Mouse (Mus musculus) spleen, adult 18-20 months (tissue): Measurements from ENCODE around the gene Zbtb9.
A peak's percentile ranks its signal among the peaks of the same experiment; 100 is the strongest.
"Not testable (repeated sequence)": the region's sequence is repeated elsewhere in the genome, so short reads cannot be mapped to it uniquely, and the experiment has no call there.

Experiments
- DNase-seq, 2 experiments: peaks; one replicate each; pipeline ENCODE4 v3.0.0; 2022; ENCODE audit warnings: mixed read lengths in 2 of 2

Gene Zbtb9

DNA sequence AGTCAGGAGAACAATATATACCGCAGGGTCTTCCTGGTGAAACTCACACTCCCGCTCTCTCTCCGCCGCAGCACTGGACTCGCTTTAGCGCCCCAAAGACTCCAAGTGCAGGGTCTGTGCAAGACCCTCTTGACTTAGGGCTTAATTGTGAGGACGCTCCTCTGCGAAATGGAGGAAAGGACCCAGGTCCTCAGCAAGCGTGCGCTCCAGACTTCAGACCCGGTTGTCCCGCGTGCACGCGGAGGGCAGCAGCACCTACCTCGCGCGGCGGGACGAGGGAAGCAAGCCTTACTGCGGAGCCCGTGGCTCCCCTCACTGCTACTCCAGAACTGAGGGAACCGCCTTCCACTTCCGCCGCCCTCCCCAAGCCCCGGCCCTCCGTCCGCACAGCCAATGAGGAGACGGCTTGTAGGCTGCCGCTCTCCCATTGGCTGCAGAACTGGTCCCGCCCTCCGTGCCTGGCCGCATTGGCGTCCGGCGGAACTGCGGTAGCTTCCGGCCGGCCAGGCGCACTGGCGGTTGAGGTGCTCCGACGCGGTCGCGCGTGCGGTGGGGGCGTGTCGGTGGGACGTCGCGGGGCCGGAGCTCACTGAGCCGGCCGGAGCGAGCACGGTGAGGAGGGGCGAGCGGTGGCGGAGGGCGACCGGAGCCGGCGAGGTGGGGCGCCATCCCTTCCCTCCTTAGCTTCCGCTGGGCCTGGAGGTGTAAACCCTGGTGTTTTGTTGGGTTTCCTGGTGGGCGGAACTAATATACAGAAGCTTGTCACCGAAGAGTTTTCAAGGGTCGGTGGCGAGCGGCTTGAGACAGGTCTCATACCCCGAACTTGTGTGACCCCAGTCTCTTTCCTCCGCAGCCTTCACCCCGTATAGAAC, at the start of gene Zbtb9:
Gene Zbtb9 (plus strand): TSS at position 465 of the 872 bp plus-strand sequence.
- DNase-seq, result peak; percentile 93 to 95

DNA sequence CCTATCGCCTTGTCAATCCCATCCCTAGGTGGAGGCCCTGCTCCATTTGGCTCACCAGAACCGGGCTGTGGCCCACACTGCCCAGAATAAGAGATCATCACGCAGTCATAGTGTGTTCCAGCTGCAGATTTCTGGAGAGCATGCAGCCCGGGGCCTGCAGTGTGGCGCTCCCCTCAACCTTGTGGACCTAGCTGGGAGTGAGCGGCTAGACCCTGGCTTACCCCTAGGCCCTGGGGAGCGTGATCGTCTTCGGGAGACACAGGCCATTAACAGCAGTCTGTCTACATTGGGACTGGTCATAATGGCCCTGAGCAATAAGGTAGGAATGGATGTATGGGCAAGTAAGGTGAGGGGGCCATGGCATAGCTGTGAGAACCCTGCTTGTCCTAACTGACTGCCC, 47.6 kb upstream of the Zbtb9 start:
- DNase-seq, result not testable (repeated sequence)

DNA sequence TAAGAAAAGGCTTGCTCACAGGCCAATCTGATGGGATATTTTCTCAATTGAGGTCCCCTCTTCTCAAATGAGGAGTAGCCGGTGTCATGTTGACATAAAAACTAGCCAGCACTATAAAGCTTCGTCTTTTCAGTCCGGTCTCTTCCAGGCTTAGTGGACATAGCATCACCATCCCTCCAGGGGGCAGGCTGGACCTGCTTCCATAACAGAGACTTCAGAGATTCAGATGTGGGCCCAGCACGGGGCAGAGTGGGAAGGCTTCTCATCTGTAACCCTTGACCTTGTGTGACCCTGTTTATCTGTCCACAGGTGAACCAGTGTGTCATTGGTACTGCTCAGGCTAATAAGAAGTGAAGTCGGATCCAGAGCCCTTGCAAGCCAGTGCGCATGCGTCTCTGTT, 41.2 kb upstream of the Zbtb9 start:
- DNase-seq, result peak in 1 of 2 experiments; percentile 52

DNA sequence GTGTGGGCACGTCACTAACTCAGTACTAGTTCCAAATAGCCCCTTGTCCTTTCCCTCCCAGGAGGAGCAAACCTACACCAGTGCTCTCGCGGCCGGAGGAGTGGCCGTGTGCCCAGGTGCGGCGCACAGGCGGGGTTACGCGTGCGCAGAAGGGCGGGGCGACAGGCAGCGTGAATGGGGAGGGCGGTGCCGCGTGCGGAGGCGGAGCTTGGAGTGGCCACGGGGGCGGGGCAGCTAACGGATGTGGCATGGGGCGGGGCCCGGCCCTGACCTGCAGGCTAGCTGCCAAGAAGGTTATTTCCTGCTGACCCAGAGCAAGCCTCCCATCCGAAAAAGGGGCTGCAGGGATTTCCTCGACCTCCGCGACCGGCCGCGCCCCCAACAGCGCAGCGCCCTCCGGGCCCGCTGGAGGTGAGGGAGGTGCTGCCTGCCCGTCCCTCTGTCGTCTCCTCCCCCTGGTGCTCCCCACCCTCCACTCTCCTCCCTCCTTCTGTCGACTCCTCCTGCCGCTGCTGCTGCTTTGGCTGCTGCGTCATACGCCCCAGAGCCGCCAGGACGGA, 40.0 kb upstream of the Zbtb9 start, which contains the start of gene Phf1:
Gene Phf1 (plus strand): TSS at position 214 of the 560 bp plus-strand sequence.
- peak; percentile 98 to 100 for DNase-seq

DNA sequence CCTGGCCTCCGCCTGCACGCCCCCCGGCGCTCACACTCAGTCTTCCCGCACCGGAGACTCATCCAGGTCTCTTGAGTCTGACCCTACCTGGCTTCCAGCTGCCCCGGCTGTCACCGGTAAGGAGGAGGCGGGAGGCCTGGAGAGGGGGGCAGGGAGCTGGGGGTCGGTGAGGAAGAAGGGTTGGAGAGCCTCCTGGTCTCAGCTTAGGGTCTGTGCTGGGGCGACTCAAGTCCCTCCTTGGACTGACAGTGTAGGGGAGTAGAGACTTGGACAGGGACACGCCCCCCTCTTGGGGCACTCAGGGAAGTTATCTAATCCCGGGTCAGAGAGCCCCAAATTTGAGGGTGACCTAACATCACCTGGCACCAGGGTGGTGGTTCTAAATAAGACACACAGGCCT, 39.5 kb upstream of the Zbtb9 start:
- DNase-seq, result no peak

DNA sequence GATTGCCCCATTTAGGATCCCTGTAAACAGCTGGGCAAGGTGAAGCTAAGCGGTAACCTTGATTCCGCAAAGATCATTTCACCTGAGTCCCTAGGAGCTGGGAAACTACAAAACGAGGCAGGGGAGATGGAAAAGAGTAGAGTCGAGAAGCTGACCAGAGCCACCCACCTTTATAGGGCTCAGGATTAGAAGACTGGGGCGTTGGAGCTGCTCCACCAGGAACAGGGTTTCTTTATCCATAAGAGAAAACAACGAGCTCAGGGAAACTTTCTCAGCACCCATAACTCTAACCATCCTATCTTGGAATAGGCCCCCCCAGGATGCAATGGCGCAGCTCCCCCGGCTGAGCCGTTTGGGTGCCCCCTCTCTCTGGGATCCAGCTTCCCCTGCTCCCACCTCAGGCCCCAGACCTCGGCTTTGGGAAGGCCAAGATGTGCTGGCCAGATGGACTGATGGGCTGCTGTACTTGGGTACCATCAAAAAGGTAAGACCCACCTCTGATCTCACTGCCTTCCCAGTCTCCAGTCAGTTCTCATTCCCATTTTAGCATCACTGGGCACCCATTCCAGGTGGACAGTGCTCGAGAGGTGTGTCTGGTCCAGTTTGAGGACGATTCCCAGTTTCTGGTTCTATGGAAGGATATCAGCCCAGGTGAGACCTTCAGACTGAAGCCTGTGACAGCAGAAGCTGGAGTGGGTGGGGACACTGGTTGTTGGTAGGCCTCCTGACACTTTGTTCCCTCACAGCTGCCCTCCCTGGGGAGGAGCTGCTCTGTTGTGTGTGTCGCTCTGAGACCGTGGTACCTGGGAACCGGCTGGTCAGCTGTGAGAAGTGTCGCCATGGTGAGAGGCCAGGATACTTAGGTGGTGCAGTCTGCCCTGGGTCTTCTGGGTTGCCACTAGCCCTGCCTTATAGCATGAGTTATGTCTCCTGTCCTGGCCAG, 38.8 kb upstream of the Zbtb9 start:
- DNase-seq, result no peak

DNA sequence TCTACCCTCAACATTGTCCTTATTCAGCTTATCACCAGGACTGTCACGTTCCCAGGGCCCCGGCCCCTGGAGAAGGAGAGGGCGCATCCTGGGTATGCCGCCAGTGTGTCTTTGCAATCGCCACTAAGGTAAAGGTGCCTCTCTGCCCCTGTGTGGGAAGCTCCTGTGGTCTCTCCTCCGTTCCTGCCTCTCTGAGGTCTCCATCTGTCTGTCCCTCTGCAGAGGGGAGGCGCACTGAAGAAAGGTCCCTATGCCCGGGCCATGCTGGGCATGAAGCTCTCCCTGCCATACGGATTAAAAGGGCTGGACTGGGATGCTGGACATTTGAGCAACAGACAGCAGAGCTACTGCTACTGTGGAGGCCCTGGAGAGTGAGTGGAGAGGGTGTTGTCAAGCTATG, 37.9 kb upstream of the Zbtb9 start:
- no peak for DNase-seq

DNA sequence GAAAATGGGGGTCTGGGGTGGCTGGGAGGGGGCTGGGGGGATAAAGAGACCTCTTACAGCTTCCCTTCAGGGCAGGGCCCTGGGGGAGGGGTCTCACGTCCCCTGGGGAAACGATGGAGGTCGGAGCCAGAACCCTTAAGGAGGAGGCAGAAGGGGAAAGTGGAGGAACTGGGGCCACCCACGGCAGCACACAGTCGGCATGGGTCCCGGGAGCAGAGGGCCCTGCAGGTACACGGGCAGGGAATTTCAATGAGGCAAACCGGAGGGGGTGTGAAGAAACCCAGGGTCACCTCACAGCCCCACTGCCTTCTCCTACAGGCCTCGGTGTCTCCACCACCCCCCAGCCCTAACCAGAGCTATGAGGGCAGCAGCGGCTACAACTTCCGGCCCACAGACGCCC, 36.5 kb upstream of the Zbtb9 start:
- DNase-seq, result no peak

DNA sequence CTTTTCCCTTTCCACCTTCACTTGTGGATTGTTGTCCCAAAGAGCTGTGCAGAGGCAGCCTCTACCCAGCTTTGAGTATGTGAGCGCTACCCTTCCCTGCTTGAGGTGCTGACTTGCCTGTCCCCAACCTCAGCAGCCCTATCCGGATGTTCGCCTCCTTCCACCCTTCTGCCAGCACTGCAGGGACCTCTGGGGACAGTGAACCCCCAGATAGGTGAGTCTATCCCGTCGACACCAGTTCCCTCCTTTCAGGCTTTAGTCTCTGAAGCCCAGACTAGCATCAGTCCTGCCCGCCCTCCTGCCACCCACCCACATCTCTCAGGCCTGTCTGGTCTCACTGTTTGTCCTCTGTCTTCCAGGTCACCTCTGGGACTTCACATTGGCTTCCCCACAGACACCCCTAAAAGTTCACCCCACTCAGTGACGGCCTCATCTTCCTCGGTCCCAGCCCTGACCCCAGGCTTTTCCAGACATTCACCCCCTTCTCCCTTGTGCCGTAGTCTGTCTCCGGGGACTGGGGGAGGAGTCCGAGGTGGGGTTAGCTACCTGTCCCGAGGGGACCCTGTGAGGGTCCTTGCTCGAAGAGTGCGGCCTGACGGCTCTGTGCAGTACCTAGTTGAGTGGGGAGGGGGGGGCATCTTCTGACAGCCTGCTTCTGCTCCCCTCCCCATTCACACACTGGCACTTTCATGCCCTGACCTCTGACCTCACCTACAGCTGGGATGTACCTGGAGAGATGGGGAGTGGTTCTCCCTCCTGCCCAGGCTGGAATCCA, 35.9 kb upstream of the Zbtb9 start:
- no peak for DNase-seq

DNA sequence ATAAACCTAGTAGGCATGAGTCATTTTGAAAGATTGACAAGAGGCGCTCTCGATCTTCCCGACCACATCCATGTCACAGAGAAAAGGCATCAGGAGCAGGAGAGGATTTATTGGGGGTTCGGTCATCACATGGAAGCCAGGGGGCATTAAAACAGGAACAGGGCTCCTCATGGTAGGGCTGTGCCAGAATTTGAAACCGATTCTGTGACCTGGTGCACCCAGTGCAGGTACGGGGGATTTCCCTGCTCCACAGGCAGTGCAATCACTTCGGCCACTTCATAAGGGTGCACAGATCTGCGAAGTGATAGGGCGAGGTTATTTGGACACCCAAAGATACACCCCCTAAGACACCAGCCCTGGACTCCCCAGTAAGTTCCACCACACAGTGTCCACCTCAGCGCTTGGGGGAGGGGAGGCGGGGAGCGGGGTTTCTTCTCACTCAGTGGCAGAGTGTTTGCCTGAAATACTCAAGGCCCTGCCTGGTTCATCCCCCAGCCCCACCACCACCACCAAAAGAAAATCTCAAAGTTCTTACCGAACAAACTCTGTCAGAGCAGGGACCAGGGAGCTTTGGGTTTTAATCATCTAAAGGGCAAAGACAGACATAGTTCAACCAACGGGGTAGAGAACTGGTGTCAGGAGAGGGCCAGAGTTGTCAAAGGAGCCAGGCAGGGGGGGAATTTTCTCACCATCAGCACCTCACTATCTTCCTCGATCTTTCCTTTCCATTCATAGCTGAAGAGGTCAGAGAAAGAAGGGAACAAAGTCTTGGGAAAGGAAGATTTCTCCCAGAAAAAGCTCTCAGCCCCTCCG, 34.9 kb upstream of the Zbtb9 start:
- DNase-seq, result no peak

DNA sequence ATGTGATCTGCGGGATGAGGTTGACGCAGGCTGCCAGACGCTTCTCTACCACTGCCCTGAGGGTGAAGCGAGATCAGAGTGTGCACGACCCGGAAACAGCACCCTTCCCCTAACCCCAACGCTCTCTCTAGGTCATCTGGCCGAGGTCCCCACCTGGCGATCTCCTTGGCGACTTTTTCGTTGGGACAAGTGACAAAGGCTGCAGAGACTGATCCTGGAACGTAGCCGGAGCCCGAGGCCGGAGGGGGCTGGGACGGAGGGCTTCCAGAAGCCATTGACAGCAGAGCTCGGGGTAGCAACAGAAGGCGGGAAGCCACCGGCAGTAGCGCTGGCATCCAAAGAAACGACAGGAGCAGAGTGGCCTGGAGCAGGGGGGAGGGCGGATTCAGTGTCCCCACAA, 34.2 kb upstream of the Zbtb9 start:
- peak in 1 of 2 experiments; percentile 33 for DNase-seq

DNA sequence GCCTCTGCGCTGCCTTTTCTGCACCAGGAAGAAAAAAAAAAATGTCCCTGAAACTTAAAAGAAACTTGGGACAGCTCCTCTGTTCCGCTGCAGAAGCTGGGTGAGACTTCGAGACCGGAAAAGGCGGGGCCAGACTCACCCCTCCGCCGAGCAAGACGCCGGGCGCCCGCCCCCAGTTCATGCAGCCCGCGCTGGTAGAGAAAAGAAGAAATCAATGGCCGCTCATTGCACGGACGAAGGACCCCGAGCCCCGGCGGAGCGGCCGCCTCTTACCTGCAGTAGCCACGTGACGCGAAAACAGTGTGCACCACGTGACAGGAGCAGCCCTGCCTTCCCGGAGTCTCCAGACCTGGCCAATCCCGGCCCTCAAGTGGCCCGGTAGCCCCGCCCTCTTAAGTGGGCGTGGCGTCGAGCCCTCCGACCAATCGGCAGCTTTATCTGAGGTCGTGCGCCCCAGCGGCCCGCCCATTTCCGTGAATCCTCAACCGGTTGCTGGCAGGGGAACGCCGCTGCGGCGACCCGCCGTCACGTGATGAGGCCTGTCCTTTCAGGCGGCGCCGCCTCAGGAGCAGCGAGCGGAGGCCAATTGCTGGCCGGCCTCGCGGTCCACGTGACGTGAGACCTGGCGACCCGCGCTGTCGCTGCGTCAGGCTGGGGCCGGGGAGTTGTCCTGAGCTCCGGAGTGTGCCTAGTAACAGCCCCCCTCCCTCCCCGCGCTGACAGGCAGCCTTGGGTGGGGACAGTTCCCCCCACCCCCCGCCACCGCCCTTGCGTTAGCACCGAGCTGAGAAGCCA, 33.6 kb upstream of the Zbtb9 start, which contains the start of gene Cuta:
Gene Cuta (minus strand): TSS at position 392 of the 795 bp plus-strand sequence.
- DNase-seq, result peak; percentile 99 to 100

DNA sequence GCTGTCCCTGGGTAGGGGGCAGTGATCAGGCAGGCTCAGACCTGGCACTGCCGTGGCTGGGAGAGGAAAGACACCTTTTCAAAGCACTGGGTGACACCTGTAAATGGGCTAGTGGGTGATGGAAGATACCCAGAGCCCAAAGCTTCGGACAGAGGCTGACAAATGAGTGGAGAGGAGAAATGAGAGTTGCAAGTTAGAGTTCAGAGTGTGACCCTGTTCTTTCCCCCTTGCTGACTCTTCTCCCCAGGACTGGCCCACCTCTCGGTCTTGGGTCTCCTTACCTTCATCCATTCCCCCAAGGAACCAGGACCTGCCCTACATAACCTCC, 33.0 kb upstream of the Zbtb9 start:
- DNase-seq, result no peak

DNA sequence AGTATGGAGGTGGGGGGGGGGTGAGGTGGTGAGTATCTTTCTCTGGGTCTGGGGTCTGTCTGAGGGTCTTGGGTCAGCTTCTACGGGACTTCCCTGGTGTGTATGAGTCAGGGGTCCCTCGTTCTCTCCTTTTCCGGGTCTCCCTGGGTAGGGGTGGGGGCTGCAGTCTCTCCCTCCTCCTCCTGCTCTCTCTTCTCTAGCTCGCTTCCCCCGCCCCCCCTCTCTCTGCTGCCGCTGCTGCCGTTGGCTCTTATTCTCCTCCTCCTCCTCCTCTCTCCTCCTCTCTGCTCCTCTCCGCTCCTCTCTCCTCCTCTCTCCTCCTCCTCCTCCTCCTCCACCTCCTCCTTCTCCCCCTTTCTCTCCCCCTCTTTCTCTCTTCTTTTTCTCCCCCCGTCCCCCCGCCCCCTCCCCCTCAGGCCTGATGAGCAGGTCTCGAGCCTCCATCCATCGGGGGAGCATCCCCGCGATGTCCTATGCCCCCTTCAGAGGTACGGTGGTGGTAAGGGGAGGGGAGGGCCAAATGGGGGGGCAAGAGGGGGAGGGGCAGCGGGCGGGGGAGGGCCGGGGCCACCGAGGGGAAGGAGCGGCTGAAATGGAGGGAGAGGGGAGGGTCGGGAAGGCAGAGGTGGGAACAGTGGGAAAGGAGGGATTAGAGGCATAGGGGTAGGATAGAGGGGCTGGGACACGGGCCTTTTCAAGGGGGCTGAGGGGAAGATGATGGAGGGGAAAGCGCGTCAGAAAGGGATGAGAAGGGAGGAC, 31.8 kb upstream of the Zbtb9 start, which contains the start of gene Syngap1:
Gene Syngap1 (plus strand): TSS at position 223 of the 759 bp plus-strand sequence.
- DNase-seq, result no peak

DNA sequence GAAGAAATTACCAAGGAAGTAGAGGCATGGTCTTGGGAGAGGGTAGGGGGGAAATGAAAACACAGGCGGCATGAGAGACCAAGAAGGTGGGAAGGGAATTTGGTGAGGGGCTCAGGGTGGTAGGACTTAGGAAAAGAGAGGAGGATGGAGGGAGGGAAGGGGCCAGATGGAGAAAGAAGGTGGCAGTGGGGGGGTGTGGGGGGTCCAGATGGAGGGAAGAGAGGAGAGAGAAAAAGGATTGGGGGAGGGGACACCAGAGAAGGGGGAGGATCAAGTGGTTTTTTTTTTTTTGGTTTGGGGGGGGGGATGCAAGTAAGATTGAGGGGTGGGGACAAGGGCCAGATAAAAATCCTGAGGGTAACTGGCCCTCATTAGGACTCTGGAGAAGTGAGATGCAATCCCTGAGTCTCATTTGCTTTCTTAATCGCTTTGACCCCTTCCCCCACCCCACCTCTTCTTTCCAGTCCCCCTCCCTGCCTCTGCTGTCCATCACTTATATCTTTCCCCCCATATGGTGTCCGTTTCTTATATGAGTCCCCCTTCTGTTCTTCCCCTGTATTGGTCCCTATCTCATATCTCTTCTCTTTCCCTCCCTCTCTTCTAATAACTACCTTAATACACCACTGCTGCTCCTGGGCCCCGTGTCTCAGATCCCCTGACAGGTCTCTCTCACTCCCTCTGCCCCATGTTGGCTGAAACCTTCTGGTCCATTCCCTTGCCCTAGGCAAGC, 31.0 kb upstream of the Zbtb9 start:
- no peak for DNase-seq

DNA sequence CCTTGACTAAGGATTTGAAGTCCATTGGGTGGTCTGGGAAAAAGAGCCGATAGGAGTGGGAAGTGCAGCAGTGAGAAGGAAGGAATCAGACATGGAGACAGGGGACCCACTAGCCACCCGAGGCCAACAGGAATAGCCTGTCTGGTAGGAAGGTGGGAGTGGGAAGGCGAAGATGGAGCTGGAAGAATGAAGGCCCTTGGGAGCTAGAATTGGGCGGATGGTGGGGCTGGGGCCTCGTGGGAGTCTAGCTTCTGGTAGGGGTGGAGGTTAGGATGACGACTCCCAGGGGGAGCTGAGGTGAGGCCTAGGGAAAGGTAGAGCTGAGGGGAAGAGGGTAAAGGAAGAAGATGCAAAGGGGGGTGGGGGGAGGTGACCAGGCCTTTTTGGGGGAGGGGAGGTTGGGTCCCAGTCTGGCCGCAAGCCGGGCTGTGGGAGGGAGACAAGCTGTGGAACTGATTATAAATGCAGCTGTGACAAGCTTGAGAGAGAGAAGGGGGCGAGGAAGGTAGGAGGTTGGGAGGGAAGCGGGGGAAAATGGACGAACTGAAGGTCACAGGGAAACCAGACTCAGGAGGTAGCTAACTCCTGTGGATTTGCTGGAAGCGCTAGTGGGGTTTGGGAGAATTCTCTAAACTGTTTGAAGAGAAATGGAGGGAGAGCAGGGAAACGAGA, 27.0 kb upstream of the Zbtb9 start:
- DNase-seq, result no peak

DNA sequence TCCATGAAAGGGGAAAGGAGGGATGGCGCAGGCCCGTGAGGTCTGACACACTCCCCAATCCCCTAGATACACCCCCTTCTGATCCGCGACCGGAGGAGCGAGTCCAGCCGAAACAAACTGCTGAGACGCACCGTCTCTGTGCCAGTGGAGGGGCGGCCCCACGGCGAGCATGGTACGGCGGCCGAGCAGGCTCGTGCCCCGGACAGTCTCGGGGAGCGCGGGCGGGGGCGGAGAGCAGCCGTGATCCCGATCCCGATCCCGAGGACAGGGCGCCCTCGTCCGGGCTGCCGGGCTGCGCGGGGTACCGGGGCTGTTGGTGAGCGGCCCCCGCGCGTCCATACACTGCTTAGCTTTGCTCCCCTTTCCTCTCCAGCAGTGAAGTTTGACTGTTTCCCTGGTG, 26.4 kb upstream of the Zbtb9 start:
- peak; percentile 19 to 46 for DNase-seq
